Mouse (Mus musculus): ENCODE results near the gene Mindy2.

Gene Mindy2

GRCm38 (mm10) chr9:70666811-70667210, 9.8 kb upstream of the Mindy2 start:
- no peak for DNase-seq (ENCODE audit: low spot score)

GRCm38 (mm10) chr9:70665372-70666145, 8.6 kb upstream of the Mindy2 start:
- DNase-seq (ENCODE audit: low spot score), result no peak

DNA sequence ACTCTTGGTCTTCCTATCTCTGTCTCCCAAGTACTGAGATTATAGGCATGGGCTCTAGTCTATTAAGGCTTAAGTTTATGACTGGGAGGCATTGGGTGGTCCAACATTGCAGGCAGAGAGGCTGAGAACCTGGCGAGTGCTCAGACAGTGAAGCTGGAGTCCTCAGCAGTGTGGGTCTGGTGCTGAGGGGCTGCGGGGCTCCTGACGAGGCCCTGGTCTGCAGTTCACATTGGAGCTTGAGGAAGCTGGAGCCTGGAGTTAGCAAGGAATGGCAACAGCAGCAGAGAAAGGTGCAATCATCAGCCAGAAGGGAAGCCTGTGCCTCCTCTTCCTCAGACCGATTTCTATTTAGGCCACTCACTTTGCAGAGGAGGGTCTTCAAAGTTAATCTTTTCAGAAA, 7.9 kb upstream of the Mindy2 start:
- DNase-seq (ENCODE audit: low spot score), result no peak

- no peak for DNase-seq (ENCODE audit: low spot score)
These were observed 1.3 kb upstream of the Mindy2 start for GRCm38 (mm10) chr9:70658266-70658665.

DNA sequence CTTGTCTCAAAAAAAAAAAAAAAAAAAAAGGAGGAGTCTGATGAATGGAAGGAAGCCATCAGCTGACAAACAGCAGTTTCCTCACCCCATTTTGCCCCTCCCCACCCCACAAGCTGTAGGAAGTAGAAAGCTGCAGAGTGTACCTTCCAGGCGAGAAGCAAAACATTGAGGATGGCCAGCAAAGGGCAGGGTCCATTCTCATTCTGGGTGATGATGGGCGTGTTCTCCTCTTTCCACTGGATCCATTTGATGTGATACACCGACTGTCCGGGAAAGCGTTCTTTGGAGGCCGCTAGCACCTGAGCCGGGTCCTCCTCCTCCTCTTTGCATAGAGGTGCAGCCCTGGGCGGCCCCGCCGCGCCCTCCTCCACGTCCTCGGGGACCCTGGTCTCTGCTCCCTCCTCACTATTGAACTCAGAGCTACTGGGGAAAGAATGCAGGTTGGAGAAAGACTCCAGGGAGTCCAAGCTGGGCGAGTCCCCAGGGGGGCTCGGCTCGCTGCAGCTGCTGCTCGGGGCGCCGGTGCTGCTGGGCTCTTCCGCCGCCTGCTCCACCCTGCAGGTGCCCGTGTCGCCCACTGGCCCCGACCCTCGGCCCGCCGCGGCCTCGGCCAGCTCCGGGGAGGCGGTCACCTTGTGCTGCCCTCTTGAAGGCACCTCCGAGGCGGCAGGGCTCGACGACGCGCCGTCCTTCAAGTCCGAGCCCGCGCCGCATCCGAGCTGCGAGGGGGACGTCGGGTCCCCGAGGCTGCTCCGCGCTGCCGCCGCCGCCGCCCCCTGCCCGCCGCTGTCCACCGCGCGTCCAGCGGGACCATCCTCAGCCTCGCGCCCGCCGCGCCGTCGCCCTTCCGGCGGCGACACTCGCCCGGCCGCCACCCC, 605 bp downstream of the Mindy2 start, which contains the start of gene Gm10642:
Gm10642 (plus strand) TSS at position 122 of the 878 bp plus-strand sequence.
- peak; percentile 61 for DNase-seq (ENCODE audit: low spot score)

GRCm38 (mm10) chr9:70655764-70656129, 1.2 kb downstream of the Mindy2 start:
- DNase-seq (ENCODE audit: low spot score), result no peak

DNA sequence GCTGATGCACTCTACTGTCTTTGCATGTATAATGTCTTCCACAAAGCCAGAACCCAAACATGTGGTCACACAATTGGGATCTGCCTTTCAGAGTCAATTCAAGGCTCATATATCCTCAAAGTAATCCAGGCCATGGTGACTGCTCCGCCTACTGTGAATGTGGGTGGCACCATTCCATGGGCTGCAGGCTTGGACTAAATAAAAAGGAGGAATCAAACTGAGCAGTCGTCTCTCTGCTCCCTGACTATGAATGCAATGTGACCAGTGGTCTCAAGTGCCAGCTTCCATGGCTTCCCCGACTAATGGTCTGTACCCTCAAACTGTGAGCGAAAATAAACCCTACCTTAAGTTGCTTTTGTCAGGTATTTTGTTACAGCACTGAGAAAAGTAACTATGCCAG, 2.5 kb downstream of the Mindy2 start:
- DNase-seq (ENCODE audit: low spot score), result no peak

GRCm38 (mm10) chr9:70653875-70654274, 3.1 kb downstream of the Mindy2 start:
- no peak for DNase-seq (ENCODE audit: low spot score)

DNA sequence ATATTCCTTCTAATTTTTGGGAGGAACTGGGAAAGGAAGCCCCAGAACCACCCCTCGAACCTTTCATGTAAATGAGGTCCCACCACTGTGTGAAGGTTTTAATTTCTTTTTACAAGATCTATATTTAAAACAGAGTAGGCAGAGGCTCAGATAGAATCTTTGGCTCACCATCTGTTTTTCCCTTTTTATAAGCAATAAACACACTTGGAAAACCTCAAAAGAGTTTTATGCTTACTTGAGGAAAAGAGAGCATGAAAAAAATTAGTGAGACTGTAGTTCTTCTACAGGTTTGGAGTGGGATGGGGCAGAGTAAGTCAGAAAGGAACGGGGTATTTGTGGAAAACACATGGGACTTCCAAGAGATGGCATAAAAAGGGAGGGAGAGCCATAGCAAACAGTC, 4.8 kb downstream of the Mindy2 start:
- no peak for DNase-seq (ENCODE audit: low spot score)

DNA sequence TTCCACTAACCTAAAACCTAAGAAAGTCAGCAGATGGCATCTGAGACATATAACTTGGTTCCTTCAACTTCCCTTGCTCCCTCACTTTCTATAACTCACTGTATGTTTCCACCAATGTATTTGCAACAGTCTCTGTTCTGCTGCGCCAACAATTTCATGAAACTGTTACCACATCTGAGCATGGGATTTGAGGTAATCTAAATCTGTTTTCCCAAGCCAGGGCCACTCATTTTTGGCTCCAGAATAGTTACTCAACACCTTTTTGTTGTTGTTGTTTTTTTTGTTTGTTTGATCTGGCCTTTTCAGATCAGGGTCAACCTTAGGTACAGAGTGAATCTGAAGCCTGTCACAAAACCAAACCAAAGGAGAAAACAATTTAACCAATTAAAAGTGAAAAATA, 6.0 kb downstream of the Mindy2 start:
- no peak for DNase-seq (ENCODE audit: low spot score)

- DNase-seq (ENCODE audit: low spot score), result no peak
These were observed 6.7 kb downstream of the Mindy2 start for GRCm38 (mm10) chr9:70650260-70650659.

GRCm38 (mm10) chr9:70636748-70637147, 20.2 kb downstream of the Mindy2 start:
- DNase-seq (ENCODE audit: low spot score), result no peak

DNA sequence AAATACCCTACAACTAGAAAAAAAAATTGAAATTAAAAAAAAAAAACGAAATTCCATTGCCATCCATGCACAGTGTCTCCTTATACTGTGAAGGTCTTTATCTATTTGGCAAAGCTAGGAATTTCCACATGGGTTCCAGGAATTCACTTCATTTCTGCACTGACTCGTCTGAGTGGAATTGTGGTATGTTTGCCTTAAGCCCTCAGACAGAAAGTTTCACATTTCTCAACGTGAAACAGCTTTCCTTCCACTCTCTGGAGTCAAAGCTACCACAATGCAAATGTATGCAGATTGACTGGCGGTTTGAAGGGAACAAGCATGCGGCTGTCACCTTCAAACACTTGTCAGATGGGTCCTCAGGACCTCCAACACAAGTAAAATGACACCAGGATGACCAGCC, 25.3 kb downstream of the Mindy2 start:
- no peak for DNase-seq (ENCODE audit: low spot score)

GRCm38 (mm10) chr9:70629711-70630110, 27.3 kb downstream of the Mindy2 start:
- no peak for DNase-seq (ENCODE audit: low spot score)

DNA sequence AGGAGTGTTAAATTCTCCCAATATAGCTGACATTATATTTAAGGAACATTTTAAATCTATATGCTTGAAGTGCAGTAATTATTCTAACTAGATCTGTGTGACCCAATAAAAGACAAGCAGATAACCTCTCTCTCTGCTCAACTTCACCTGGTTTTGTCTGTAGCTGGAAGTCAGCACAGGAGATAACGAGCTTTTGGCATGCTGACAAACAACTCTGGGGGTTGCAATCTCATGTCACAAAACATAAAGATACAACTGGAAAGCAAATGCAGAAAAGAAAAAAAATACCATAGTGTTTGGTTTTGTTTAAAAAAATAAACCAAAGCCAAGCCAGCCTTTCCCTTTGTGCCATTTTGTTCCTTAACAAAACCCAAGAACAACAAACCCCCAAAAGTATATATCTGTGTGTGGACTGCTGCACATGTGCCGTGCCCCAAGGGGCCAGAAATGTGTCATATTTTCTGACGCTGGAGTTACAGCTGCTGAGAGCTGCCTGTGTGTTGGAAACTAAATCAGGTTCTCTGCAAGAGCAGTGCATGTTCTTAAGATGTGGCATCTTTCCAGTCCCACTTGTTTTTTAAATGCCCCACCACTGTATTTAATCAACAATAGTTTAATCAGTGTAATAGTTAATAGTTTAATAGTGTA, 45.8 kb downstream of the Mindy2 start:
- DNase-seq (ENCODE audit: low spot score), result no peak

DNA sequence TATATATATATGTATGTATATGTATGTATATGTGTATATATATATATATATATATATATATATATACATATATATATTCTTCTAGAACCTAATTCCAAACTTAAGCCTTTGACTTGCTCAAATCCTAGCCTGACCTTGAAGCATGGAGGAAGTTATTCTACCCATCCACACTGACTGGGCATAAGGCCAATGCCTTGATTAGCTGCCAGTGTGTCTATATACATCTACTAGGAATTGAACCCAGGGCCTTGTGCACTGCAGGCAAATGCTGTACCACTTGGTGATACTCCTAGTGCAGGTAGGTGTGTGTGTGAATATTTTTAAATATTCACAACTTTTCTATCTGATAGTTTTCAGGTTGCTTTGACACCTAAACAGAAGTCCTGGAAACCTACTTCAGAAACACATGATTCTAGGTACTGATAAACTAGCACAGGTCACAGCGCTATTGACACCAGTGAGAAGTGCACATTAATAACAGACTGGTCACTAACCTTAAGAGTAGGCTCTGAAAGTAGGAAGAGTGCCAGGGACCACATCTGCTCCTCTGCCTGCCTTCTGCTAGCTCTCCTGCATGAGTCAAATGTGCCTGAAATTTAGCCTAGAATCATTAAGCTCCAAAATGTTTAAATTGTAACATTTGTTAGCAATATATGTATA, 54.7 kb downstream of the Mindy2 start:
- DNase-seq (ENCODE audit: low spot score), result no peak

- DNase-seq (ENCODE audit: low spot score), result no peak
These were observed 58.7 kb downstream of the Mindy2 start for GRCm38 (mm10) chr9:70598271-70598670.

GRCm38 (mm10) chr9:70591486-70591885, 65.5 kb downstream of the Mindy2 start:
- no peak for DNase-seq (ENCODE audit: low spot score)

GRCm38 (mm10) chr9:70590775-70591174, 66.2 kb downstream of the Mindy2 start:
- DNase-seq (ENCODE audit: low spot score), result no peak

GRCm38 (mm10) chr9:70587171-70587570, 69.8 kb downstream of the Mindy2 start:
- DNase-seq (ENCODE audit: low spot score), result no peak

DNA sequence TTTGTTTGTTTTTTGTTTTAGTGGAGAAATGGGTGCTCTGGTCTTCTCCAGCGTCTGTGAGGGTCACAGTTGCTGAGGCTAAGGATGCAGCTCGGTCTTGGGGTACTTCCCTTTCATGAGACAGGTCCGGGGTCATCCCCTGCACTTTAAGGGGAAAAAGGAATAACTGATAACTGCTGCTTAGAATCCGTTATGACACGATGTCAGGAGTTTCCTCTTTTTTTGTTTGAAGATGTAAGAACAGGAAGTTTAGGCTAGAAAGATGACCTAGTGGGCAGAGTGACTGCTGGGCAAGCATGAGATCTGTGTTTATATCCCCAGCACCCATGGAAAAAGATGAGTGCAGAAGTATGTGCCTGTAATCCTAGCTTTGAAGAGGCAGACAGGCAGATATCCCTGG, 71.8 kb downstream of the Mindy2 start:
- DNase-seq (ENCODE audit: low spot score), result no peak

- DNase-seq (ENCODE audit: low spot score), result no peak
These were observed 72.3 kb downstream of the Mindy2 start for GRCm38 (mm10) chr9:70584641-70585040.
